Mouse (Mus musculus) neural tube, embryonic 14.5 days (tissue): ENCODE measurements around the gene Dock2. TPM values are rescaled to one million over a fixed set of nuclear protein-coding genes. Genes with fewer than 3 reads are reported as not detected.

Experiments used
- ATAC-seq: fragments of 200-750 bp; cut with Nextera tagmentation; 2 replicates; pipeline ENCODE4 v1.8.0; 2017; ENCODE audit warnings: low read depth, mild to moderate bottlenecking, moderate TSS enrichment, moderate library complexity
- H3K27ac ChIP-seq: fragments of 300-500 bp; sonication (generic); 2 replicates; pipeline ENCODE4 v1.5.1; 2014; ENCODE audit warnings: low read depth, mild to moderate bottlenecking, control low read depth, low read length, moderate library complexity, mixed read lengths
- H3K27me3 ChIP-seq: fragments of 300-500 bp; sonication (generic); 2 replicates; pipeline ENCODE4 v1.6.1; 2014; ENCODE audit warnings: low read length; ENCODE audit not compliant: control insufficient read depth, insufficient read depth
- H3K36me3 ChIP-seq: fragments of 300-500 bp; sonication (generic); 2 replicates; pipeline ENCODE4 v1.6.1; 2014; ENCODE audit warnings: low read length, mixed read lengths; ENCODE audit not compliant: control insufficient read depth, insufficient read depth
- H3K4me1 ChIP-seq: fragments of 300-500 bp; sonication (generic); 2 replicates; pipeline ENCODE4 v1.6.1; 2014; ENCODE audit warnings: low read length; ENCODE audit not compliant: control insufficient read depth, insufficient read depth
- H3K4me2 ChIP-seq: fragments of 300-500 bp; sonication (generic); 2 replicates; pipeline ENCODE4 v1.6.1; 2014; ENCODE audit warnings: mild to moderate bottlenecking, low read depth, low read length, control low read depth
- H3K4me3 ChIP-seq: fragments of 300-500 bp; sonication (generic); 2 replicates; pipeline ENCODE4 v1.5.1; 2014; ENCODE audit warnings: low read depth, low read length, control low read depth, mixed read lengths
- H3K9ac ChIP-seq: fragments of 300-500 bp; sonication (generic); replicated peaks from 2 replicates; pipeline ENCODE4 v1.6.1; 2014; ENCODE audit warnings: low read depth, mild to moderate bottlenecking, control low read depth, low read length, mixed read lengths
- H3K9me3 ChIP-seq: fragments of 300-500 bp; sonication (generic); 2 replicates; pipeline ENCODE4 v1.6.1; 2016; ENCODE audit warnings: low read length; ENCODE audit not compliant: control insufficient read depth
- WGBS: fragments of 180-500 bp; shearing (Covaris S2); extraction: QIAGEN DNeasy Blood & Tissue Kit; methylation state at CpG from one replicate; pipeline ENCODE4 v1.1.7; 2014; 5-methylcytosine and 5-hydroxymethylcytosine counted together
- polyA plus RNA-seq: library from polyadenylated mRNA; unstranded; fragments of >200 nt; fragmentation: Nextera tagmentation; extraction: Ambion mirVana; gene quantifications from 2 replicates; pipeline ENCODE4 v1.2.1, GENCODE M21; 2014

Gene Dock2
- polyA plus RNA-seq, 1 experiment from 2014 or later, result 0.83 TPM

GRCm38 (mm10) chr11:34528006-34528405 lies 255.7 kb downstream of the Dock2 start:
- 93% methylated on average over 4 of the region's 4 CpGs for WGBS
- Histone ChIP-seq H3K4me2 (no peak overlapping the region), H3K4me3 (no peak overlapping the region), H3K9ac (no peak overlapping the region), H3K4me1 (no peaks in the 10 kb centered on the region), H3K27me3 (no peaks in the 10 kb centered on the region), H3K9me3 (no peaks in the 10 kb centered on the region), H3K36me3 (no peaks in the 10 kb centered on the region), H3K27ac (no peak overlapping the region)
- no peak for ATAC-seq

- Histone ChIP-seq H3K4me2 (no peak overlapping the region), H3K4me3 (no peak overlapping the region), H3K27ac (no peak overlapping the region), H3K9me3 (no peaks in the 10 kb centered on the region), H3K4me1 (no peaks in the 10 kb centered on the region), H3K27me3 (no peaks in the 10 kb centered on the region), H3K9ac (no peak overlapping the region), H3K36me3 (no peaks in the 10 kb centered on the region)
- ATAC-seq, result no peak
- WGBS, result 91% methylated on average over 5 of the region's 5 CpGs
Observed at GRCm38 (mm10) chr11:34527238-34527637, 256.5 kb downstream of the Dock2 start.

GRCm38 (mm10) chr11:34525096-34525891 lies 258.4 kb downstream of the Dock2 start:
- Histone ChIP-seq H3K36me3 (no peaks in the 10 kb centered on the region), H3K4me3 (no peak overlapping the region), H3K27ac (no peak overlapping the region), H3K4me1 (no peaks in the 10 kb centered on the region), H3K27me3 (no peaks in the 10 kb centered on the region), H3K4me2 (no peak overlapping the region), H3K9ac (no peak overlapping the region), H3K9me3 (no peaks in the 10 kb centered on the region)
- no peak; the same call in 1 of the 2 replicates for ATAC-seq
- WGBS, result 75% methylated on average over 7 of the region's 7 CpGs

GRCm38 (mm10) chr11:34524586-34524985 lies 259.1 kb downstream of the Dock2 start:
- ATAC-seq, result no peak
- no peaks in the 10 kb centered on the region for H3K4me1 ChIP-seq
- H3K36me3 ChIP-seq, result no peaks in the 10 kb centered on the region
- WGBS, result 70% methylated on average over 4 of the region's 4 CpGs
- no peak overlapping the region for H3K4me3 ChIP-seq
- H3K4me2 ChIP-seq, result no peak overlapping the region
- H3K27ac ChIP-seq, result no peak overlapping the region
- no peaks in the 10 kb centered on the region for H3K9me3 ChIP-seq
- H3K27me3 ChIP-seq, result no peaks in the 10 kb centered on the region
- no peak overlapping the region for H3K9ac ChIP-seq

- peak; percentile 88 for ATAC-seq
- WGBS, result 47% methylated on average over 5 of the region's 5 CpGs
- Histone ChIP-seq H3K27ac (no peak overlapping the region), H3K27me3 (no peaks in the 10 kb centered on the region), H3K36me3 (no peaks in the 10 kb centered on the region), H3K4me1 (no peaks in the 10 kb centered on the region), H3K4me2 (no peak overlapping the region), H3K9ac (no peak overlapping the region), H3K9me3 (no peaks in the 10 kb centered on the region), H3K4me3 (no peak overlapping the region)
Observed at GRCm38 (mm10) chr11:34518566-34518965, 265.1 kb downstream of the Dock2 start.

GRCm38 (mm10) chr11:34516971-34517370 lies 266.7 kb downstream of the Dock2 start:
- ATAC-seq, result no peak
- no peak overlapping the region for H3K27ac ChIP-seq

GRCm38 (mm10) chr11:34515301-34515700 lies 268.4 kb downstream of the Dock2 start:
- Histone ChIP-seq H3K4me3 (no peak overlapping the region), H3K27me3 (no peaks in the 10 kb centered on the region), H3K9me3 (no peaks in the 10 kb centered on the region), H3K9ac (no peak overlapping the region), H3K27ac (no peak overlapping the region), H3K4me2 (no peak overlapping the region), H3K36me3 (no peaks in the 10 kb centered on the region), H3K4me1 (no peaks in the 10 kb centered on the region)
- 72% methylated on average over 4 of the region's 4 CpGs for WGBS
- ATAC-seq, result no peak

More at GRCm38 (mm10) chr11:34516971-34517370, 266.7 kb downstream of the Dock2 start:
- H3K4me3 ChIP-seq, result no peak overlapping the region
- no peak overlapping the region for H3K9ac ChIP-seq
- H3K36me3 ChIP-seq, result no peaks in the 10 kb centered on the region
- no peak overlapping the region for H3K4me2 ChIP-seq
- WGBS, result 45% methylated on average over 2 of the region's 2 CpGs
- H3K9me3 ChIP-seq, result no peaks in the 10 kb centered on the region
- no peaks in the 10 kb centered on the region for H3K27me3 ChIP-seq
- no peaks in the 10 kb centered on the region for H3K4me1 ChIP-seq

GRCm38 (mm10) chr11:34506390-34506789 lies 277.3 kb downstream of the Dock2 start:
- no peaks in the 10 kb centered on the region for H3K27me3 ChIP-seq
- no peak overlapping the region for H3K4me2 ChIP-seq
- H3K4me3 ChIP-seq, result no peak overlapping the region
- no peak for ATAC-seq
- no peaks in the 10 kb centered on the region for H3K9me3 ChIP-seq
- H3K9ac ChIP-seq, result no peak overlapping the region
- no peaks in the 10 kb centered on the region for H3K4me1 ChIP-seq
- H3K36me3 ChIP-seq, result no peaks in the 10 kb centered on the region
- no peak overlapping the region for H3K27ac ChIP-seq
- WGBS, result 94% methylated on average over 1 of the region's 1 CpGs

- 90% methylated on average over 1 of the region's 1 CpGs for WGBS
- no peak for ATAC-seq
- Histone ChIP-seq H3K9me3 (no peaks in the 10 kb centered on the region), H3K4me1 (no peaks in the 10 kb centered on the region), H3K27me3 (no peaks in the 10 kb centered on the region), H3K27ac (no peak overlapping the region), H3K4me3 (no peak overlapping the region), H3K9ac (no peak overlapping the region), H3K36me3 (no peaks in the 10 kb centered on the region), H3K4me2 (no peak overlapping the region)
Observed at GRCm38 (mm10) chr11:34499663-34500062, 284.0 kb downstream of the Dock2 start.
